Mouse (Mus musculus): ENCODE results near the gene Faf1.
A peak's percentile ranks its signal among the peaks of the same experiment; 100 is the strongest.

DNA sequence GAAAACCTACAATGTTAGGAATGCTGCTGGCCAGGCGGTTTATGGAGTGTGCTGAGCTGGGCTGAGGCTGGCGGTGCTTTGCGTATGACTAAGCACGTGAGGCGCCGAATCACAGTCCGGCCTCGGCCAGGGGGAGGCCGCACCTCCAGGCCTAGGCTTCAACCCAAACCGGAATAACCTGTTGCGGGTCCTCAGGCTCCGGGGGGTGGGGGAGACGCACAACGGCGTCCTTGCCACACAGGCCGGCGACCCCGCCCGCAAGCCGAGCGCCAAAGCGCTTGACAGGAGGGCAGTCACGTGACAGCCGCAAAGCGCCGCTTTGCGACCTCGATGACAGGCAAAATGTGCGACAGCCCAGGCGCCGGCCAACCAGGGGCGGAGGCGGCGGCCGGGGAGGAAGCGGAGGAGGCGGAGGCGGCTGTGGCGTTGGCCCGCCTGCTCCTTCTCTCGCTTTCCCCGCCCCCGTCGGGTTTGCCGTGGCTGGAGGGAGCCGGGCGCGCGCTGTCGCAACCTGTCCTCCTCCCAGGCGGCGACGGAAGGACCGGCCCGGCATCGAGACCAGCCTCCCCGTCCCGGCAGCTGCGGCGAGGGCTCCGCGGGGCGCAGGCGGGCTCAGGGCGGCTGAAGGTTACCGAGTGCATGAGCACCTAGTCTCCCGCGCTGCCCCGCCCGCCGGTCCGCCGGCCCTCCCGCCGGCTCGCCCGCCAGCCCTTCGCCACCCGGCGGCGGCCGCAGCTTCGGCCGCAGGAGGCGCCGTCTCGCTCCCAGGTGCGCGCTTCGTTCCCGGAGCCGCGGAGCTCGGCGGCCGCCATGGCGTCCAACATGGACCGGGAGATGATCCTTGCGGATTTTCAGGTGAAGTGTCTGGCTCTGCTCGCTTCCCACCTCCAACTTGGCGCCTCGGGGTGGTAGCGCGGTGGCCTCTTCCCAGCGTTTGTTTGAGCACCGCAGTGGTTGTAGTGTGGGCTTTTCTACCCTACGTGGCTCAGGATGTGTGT is at the start of gene Faf1:
- TF ChIP-seq CTCF (IDR thresholded peaks at IDR 0.05; ENCODE audit: borderline replicate concordance, insufficient read depth, low read length) (no peak), POLR2A (IDR thresholded peaks at IDR 0.05; ENCODE audit: low read depth, low read length) (peak; percentile 75)

All from embryonic fibroblast, embryonic 13.5 days (primary cell).